Mouse (Mus musculus) CD4-positive, CD25-positive, alpha-beta regulatory T cell, adult 4 months (primary cell): Measurements from ENCODE around the gene Vdr. TPM values are rescaled to one million over a fixed set of nuclear protein-coding genes. Genes with fewer than 3 reads are reported as not detected.
A peak's percentile ranks its signal among the peaks of the same experiment; 100 is the strongest.

Experiments
- ATAC-seq: one replicate; pipeline ENCODE4 v1.8.0; 2017
- polyA plus RNA-seq, 2 experiments: library from polyadenylated mRNA; unstranded; fragments of 100-300 nt; shearing (Covaris generic); gene quantifications; one replicate each; pipeline ENCODE4 v1.2.1; 2017

The Vdr gene
- polyA plus RNA-seq = under 1 TPM; 0.24 to 0.84 TPM

GRCm38 (mm10) chr15:97910530-97910929 lies at the start of gene Vdr:
Gene Vdr (minus strand): TSS chr15:97910630.
- ATAC-seq = no peak

- no peak for ATAC-seq
These were observed 46.0 kb upstream of the Vdr start for GRCm38 (mm10) chr15:97956416-97956815.

- ATAC-seq = no peak
These were observed 45.3 kb upstream of the Vdr start for GRCm38 (mm10) chr15:97955742-97956141.

GRCm38 (mm10) chr15:97955286-97955685 lies 44.9 kb upstream of the Vdr start:
- ATAC-seq = no peak

GRCm38 (mm10) chr15:97954671-97955070 lies 44.2 kb upstream of the Vdr start:
- no peak for ATAC-seq

- no peak for ATAC-seq
These were observed 42.4 kb upstream of the Vdr start for GRCm38 (mm10) chr15:97952889-97953189.

- ATAC-seq = peak; percentile 61
These were observed 41.9 kb upstream of the Vdr start for GRCm38 (mm10) chr15:97952137-97952888.

GRCm38 (mm10) chr15:97950240-97950639 lies 39.8 kb upstream of the Vdr start:
- ATAC-seq = no peak

GRCm38 (mm10) chr15:97949706-97950105 lies 39.3 kb upstream of the Vdr start:
- ATAC-seq = no peak

- ATAC-seq = no peak
These were observed 38.3 kb upstream of the Vdr start for GRCm38 (mm10) chr15:97948720-97949119.

GRCm38 (mm10) chr15:97945656-97946315 lies 35.4 kb upstream of the Vdr start:
- no peak for ATAC-seq

- ATAC-seq = no peak
These were observed 34.6 kb upstream of the Vdr start for GRCm38 (mm10) chr15:97944919-97945574.

GRCm38 (mm10) chr15:97943356-97943755 lies 32.9 kb upstream of the Vdr start:
- no peak for ATAC-seq

GRCm38 (mm10) chr15:97942538-97942937 lies 32.1 kb upstream of the Vdr start:
- ATAC-seq = no peak

- ATAC-seq = no peak
These were observed 30.9 kb upstream of the Vdr start for GRCm38 (mm10) chr15:97941306-97941705.

- no peak for ATAC-seq
These were observed 29.7 kb upstream of the Vdr start for GRCm38 (mm10) chr15:97940088-97940487.

GRCm38 (mm10) chr15:97938580-97938979 lies 28.1 kb upstream of the Vdr start:
- ATAC-seq = no peak

- no peak for ATAC-seq
These were observed 22.0 kb upstream of the Vdr start for GRCm38 (mm10) chr15:97932441-97932840.

GRCm38 (mm10) chr15:97929259-97929824 lies 18.9 kb upstream of the Vdr start:
- ATAC-seq = no peak

GRCm38 (mm10) chr15:97927821-97928220 lies 17.4 kb upstream of the Vdr start:
- no peak for ATAC-seq

GRCm38 (mm10) chr15:97927018-97927417 lies 16.6 kb upstream of the Vdr start:
- no peak for ATAC-seq

GRCm38 (mm10) chr15:97922421-97922820 lies 12.0 kb upstream of the Vdr start:
- ATAC-seq = no peak

GRCm38 (mm10) chr15:97921796-97922195 lies 11.4 kb upstream of the Vdr start:
- ATAC-seq = no peak

- no peak for ATAC-seq
These were observed 9.9 kb upstream of the Vdr start for GRCm38 (mm10) chr15:97920306-97920705.
